Mouse (Mus musculus): ENCODE measurements around the gene Emp2.

- no peak for TF ChIP-seq CTCF (conservative IDR thresholded peaks at IDR 0.05 in 1 of 2, IDR thresholded peaks at IDR 0.05 in 1 of 2; ENCODE audit: low read depth in 2 of 2, low read length in 2 of 2)
- no peak for TF ChIP-seq NRF1 (IDR thresholded peaks at IDR 0.05; ENCODE audit: low read depth, low read length)
- TF ChIP-seq ZC3H11A (IDR thresholded peaks at IDR 0.05; ENCODE audit: low read depth, low read length): no peak
- no peak for TF ChIP-seq MYC (IDR thresholded peaks at IDR 0.05; ENCODE audit: low read depth, low read length)
- no peak for TF ChIP-seq E2F4 (IDR thresholded peaks at IDR 0.05; ENCODE audit: insufficient replicate concordance, low read depth, low read length)
- TF ChIP-seq GABPA (IDR thresholded peaks at IDR 0.05; ENCODE audit: insufficient replicate concordance, low read depth, low read length): no peak
- TF ChIP-seq CHD2 (IDR thresholded peaks at IDR 0.05; ENCODE audit: low read length): no peak
- TF ChIP-seq EP300 (IDR thresholded peaks at IDR 0.05; ENCODE audit: low read length): no peak
- TF ChIP-seq MAFK (IDR thresholded peaks at IDR 0.05; ENCODE audit: insufficient replicate concordance, low read length): no peak
- TF ChIP-seq POLR2A (IDR thresholded peaks at IDR 0.05; ENCODE audit: low read depth, low read length): no peak
Observed at GRCm38 (mm10) chr16:10301337-10301736, 12.4 kb downstream of the Emp2 start.
